Mouse (Mus musculus) megakaryocyte-erythroid progenitor cell, adult 5 weeks (primary cell): ENCODE measurements around the gene 2310057N15Rik. TPM values are rescaled to one million over a fixed set of nuclear protein-coding genes. Genes with fewer than 3 reads are reported as not detected.

Source experiments
- polyA plus RNA-seq: library from polyadenylated mRNA; stranded (reverse); fragments of >175 nt; gene quantifications from 2 replicates; pipeline ENCODE4 v1.2.3, GENCODE M21; 2012

Gene 2310057N15Rik
- polyA plus RNA-seq: not detected in 2 replicates

DNA sequence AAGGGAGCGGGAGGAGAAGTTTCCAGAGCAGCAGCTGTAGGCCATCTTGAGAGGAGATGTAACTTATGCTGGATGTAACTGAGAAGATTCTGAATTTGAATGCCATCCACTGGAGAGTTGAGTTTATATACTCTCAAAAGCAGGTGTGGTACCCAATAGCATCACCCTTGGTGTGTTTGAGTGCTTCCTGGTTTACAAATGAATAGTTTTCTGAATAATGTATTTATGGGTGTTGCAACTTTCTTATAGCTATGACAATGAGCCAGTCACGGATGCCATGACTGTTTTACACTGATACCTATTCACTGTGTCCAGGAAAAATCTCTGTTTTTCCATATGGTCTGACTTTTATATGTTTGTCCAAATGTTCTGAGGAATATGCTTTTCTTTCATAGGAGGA is at the start of gene 2310057N15Rik:
Gene 2310057N15Rik (minus strand): TSS at position 101 of the 400 bp plus-strand sequence.

GRCm38 (mm10) chr16:88820066-88820465 is 46.1 kb upstream of the 2310057N15Rik start, which contains the start of gene Krtap15:
TSS of gene Krtap15 (plus strand) at chr16:88820215.

DNA sequence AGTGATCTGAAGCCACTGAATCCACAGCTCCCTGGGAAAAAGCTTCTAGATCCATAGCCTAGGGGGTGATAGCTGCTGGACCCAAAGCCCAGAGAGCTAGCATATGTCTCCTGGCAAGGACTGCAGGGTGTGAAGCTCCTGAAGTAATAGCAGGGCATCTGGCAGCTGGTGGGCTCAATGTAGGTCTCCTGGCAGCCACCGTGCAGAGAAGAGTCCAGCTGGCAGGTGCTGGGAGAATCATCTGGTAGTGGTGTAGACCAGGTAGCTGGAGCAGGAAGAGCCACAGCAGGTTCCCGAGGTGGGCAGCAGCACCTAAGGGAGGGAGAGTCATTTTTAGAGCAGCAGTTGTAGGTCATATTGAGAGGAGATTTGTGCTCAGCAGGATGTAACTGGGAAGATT is 37.8 kb upstream of the 2310057N15Rik start, which contains the start of gene Gm20741:
Gene Gm20741 (minus strand): TSS at position 394 of the 400 bp plus-strand sequence.

GRCm38 (mm10) chr16:88777596-88777995 is 3.6 kb upstream of the 2310057N15Rik start, which contains the start of gene Gm5965:
TSS of gene Gm5965 (plus strand) at chr16:88777896.

DNA sequence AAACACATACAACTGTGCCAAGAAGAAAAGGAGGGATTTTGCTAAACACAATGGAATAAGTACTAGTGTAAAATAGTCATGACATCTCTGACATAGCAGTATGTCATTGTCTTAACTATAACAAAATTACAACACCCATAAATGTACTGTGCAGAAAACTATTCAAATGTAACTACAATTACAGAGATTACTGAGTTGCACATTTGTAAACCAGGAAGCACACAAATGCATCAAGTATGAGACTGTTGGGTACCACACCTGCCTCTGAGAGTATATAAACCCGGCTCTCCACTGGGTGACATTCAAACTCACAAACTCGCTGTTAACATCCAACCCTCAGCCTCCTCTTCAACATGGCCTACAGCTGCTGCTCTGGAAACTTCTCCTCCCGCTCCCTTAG is 15.5 kb downstream of the 2310057N15Rik start, which contains the start of gene 2310034C09Rik:
Gene 2310034C09Rik (plus strand): TSS at position 301 of the 400 bp plus-strand sequence.

DNA sequence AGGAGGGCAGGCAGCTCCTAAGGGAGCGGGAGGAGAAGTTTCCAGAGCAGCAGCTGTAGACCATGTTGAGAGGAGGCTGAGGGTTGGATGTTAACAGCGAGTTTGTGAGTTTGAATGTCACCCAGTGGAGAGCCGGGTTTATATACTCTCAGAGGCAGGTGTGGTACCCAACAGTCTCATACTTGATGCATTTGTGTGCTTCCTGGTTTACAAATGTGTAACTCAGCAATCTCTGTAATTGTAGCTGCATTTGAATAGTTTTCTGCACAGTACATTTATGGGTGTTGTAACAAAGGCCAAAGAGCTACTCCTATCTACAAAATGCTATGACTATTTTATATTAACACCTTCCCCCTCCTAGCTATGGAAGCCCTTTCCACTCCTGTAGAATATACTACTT is 22.5 kb downstream of the 2310057N15Rik start, which contains the start of gene Krtap13:
Gene Krtap13 (minus strand): TSS at position 101 of the 400 bp plus-strand sequence.

DNA sequence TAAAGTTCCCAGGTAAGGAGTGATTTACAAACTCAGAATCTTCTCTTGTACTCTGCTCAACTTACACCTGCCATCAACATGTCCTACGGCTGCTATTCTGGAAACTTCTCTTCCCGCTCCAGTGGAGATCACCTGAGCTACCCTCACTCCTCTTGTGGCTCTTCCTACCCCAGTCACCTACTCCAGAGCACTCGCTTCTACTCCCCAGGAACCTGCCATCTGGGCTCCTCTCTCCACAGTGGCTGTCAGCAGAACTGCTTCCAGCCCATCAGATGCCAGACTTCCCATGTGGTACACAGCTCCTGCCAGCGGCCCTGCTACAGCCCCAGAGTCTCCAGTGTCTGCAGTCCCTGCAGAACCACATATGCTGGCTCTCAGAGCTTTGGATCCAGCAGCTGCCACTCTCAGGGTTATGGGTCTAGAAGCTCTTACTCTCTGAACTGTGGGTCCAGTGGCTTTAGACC is 45.2 kb downstream of the 2310057N15Rik start, which contains the start of gene Krtap13-1:
Gene Krtap13-1 (plus strand): TSS at position 51 of the 464 bp plus-strand sequence.

Other genes starting within 250 kb of the 2310057N15Rik start
- gene Cldn8, start 211.0 kb downstream of the 2310057N15Rik start, polyA plus RNA-seq: not detected in 2 replicates
- not detected in 2 replicates for gene Krtap24-1, start 161.9 kb downstream of the 2310057N15Rik start, polyA plus RNA-seq
- not detected in 2 replicates for gene 2310079G19Rik, start 146.5 kb downstream of the 2310057N15Rik start, polyA plus RNA-seq
- not detected in 2 replicates for gene Krtap26-1, start 126.4 kb downstream of the 2310057N15Rik start, polyA plus RNA-seq
- not detected in 2 replicates for gene Krtap27-1, start 102.5 kb downstream of the 2310057N15Rik start, polyA plus RNA-seq
- gene 2310061N02Rik, start 66.2 kb downstream of the 2310057N15Rik start, polyA plus RNA-seq: not detected in 2 replicates
- gene Krtap13-1, start 45.3 kb downstream of the 2310057N15Rik start, polyA plus RNA-seq: 0.13 TPM in 1 of 2 replicates, not detected in the other
- 0.10 TPM in 1 of 2 replicates, not detected in the other for gene Krtap13, start 22.6 kb downstream of the 2310057N15Rik start, polyA plus RNA-seq
- not detected in 2 replicates for gene 2310034C09Rik, start 15.4 kb downstream of the 2310057N15Rik start, polyA plus RNA-seq
- not detected in 2 replicates for gene Gm5965, start 3.7 kb upstream of the 2310057N15Rik start, polyA plus RNA-seq
- not detected in 2 replicates for gene Gm20741, start 38.0 kb upstream of the 2310057N15Rik start, polyA plus RNA-seq
- not detected in 2 replicates for gene Krtap15, start 46.0 kb upstream of the 2310057N15Rik start, polyA plus RNA-seq
- gene Krtap14, start 51.9 kb upstream of the 2310057N15Rik start, polyA plus RNA-seq: not detected in 2 replicates
- not detected in 2 replicates for gene Krtap19-1, start 95.2 kb upstream of the 2310057N15Rik start, polyA plus RNA-seq
- not detected in 2 replicates for gene Krtap19-2, start 100.1 kb upstream of the 2310057N15Rik start, polyA plus RNA-seq
- not detected in 2 replicates for gene Krtap19-3, start 103.8 kb upstream of the 2310057N15Rik start, polyA plus RNA-seq
- gene Krtap19-4, start 110.9 kb upstream of the 2310057N15Rik start, polyA plus RNA-seq: not detected in 2 replicates
- not detected in 2 replicates for gene Krtap19-5, start 122.3 kb upstream of the 2310057N15Rik start, polyA plus RNA-seq
- not detected in 2 replicates for gene Krtap19-9b, start 158.1 kb upstream of the 2310057N15Rik start, polyA plus RNA-seq
- gene Krtap16-3, start 188.7 kb upstream of the 2310057N15Rik start, polyA plus RNA-seq: not detected in 2 replicates
- gene Krtap22-2, start 236.6 kb upstream of the 2310057N15Rik start, polyA plus RNA-seq: not detected in 2 replicates
- gene Gm10229, start 241.1 kb upstream of the 2310057N15Rik start, polyA plus RNA-seq: not detected in 2 replicates